ENCODE assay signal across 18 mouse cellular contexts in the genomic region with DNA sequence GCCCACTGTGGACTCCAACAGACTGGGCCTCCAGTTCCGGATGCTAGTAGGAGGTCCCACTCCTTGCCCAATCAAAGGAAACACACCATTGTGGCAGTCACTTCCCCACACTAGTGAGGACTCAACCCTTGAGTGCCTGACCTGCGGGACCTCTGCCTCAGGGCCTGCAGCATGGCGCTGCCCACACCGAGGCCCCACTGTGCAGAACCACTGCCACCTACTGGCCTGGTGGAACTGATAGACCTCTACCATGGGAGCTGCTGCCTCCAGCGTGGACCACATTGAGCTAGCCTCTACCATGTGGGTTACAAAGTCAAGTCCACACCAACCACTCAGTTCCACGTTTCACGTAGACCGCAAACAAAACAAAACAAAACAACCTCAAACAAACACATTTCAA. TPM values are rescaled to one million over a fixed set of nuclear protein-coding genes. Genes with fewer than 3 reads are reported as not detected.
A peak's percentile ranks its signal among the peaks of the same experiment; 100 is the strongest.
DNase-seq lines count a peak whose midpoint lies in the region; ATAC-seq and TF ChIP-seq lines count a peak whose summit lies in the region.
"Had no signal": no experiment of that assay in that cellular context is flagged by ENCODE, and none has a peak within 500 bp of the region (broad histone marks: within the 10 kb centered on the region; RNA-seq: fewer than 3 reads in every experiment).

No protein-coding gene starts in this region.

- no peak overlapping the region for H3K4me3 ChIP-seq in liver, embryonic 11.5 days (ENCODE audit: low read depth, low read length)
- H3K4me3 ChIP-seq in ES-Bruce4 (ENCODE audit: low read depth, low read length): no peak overlapping the region
- H3K4me3 ChIP-seq: embryonic facial prominence, embryonic 15.5 days; heart, embryonic 13.5 days; layer of hippocampus, adult 2 months; midbrain, embryonic 12.5 days had no signal

- ATAC-seq in liver, embryonic 11.5 days (replicated peaks; ENCODE audit: low FRiP score): no peak; the same call in 1 of the 2 replicates
- ATAC-seq in granulocyte monocyte progenitor cell, adult 5-6 weeks (replicated peaks; ENCODE audit: poor library complexity, severe bottlenecking): peak; percentile 76
- ATAC-seq: activated CD4-positive, CD25-positive, alpha-beta regulatory T cell, adult 4 months had no signal

- WGBS in liver, embryonic 11.5 days: 73% methylated on average over 8 of the region's 8 CpGs

- H3K36me3 ChIP-seq in liver, embryonic 11.5 days (ENCODE audit: control insufficient read depth, insufficient read depth, low read length): no peaks in the 10 kb centered on the region
- H3K36me3 ChIP-seq in ES-Bruce4 (ENCODE audit: control insufficient read depth, insufficient read depth, low read length, poor library complexity, severe bottlenecking): no peaks in the 10 kb centered on the region
- H3K36me3 ChIP-seq: embryonic facial prominence, embryonic 15.5 days; heart, embryonic 13.5 days; midbrain, embryonic 12.5 days had no signal

- no peak for TF ChIP-seq EP300 in ES-Bruce4 (IDR thresholded peaks at IDR 0.05; ENCODE audit: insufficient read depth, low read depth, low read length)

- no peak overlapping the region for H3K4me2 ChIP-seq in liver, embryonic 11.5 days
- H3K4me2 ChIP-seq: embryonic facial prominence, embryonic 15.5 days; heart, embryonic 13.5 days; midbrain, embryonic 12.5 days had no signal

- peak; percentile 83 for TF ChIP-seq CTCF in ES-Bruce4 (IDR thresholded peaks at IDR 0.05; ENCODE audit: low read depth, low read length)

- H3K9ac ChIP-seq in liver, embryonic 11.5 days (ENCODE audit: low read depth, low read length): no peak overlapping the region
- H3K9ac ChIP-seq in ES-Bruce4 (ENCODE audit: low read depth, poor library complexity, severe bottlenecking): no peak overlapping the region
- H3K9ac ChIP-seq: embryonic facial prominence, embryonic 15.5 days; heart, embryonic 13.5 days; midbrain, embryonic 12.5 days had no signal

- no peaks in the 10 kb centered on the region for H3K4me1 ChIP-seq in liver, embryonic 11.5 days (replicated peaks; ENCODE audit: control insufficient read depth, insufficient read depth, low read length)
- H3K4me1 ChIP-seq in ES-Bruce4 (ENCODE audit: control insufficient read depth, insufficient read depth, low read length): no peaks in the 10 kb centered on the region
- H3K4me1 ChIP-seq: embryonic facial prominence, embryonic 15.5 days; heart, embryonic 13.5 days; midbrain, embryonic 12.5 days had no signal

- H3K27ac ChIP-seq in liver, embryonic 11.5 days (ENCODE audit: low read depth, low read length): no peak overlapping the region
- no peak overlapping the region for H3K27ac ChIP-seq in ES-Bruce4 (ENCODE audit: insufficient read depth, low read length)
- H3K27ac ChIP-seq: embryonic facial prominence, embryonic 15.5 days; heart, embryonic 13.5 days; layer of hippocampus, adult 2 months; midbrain, embryonic 12.5 days had no signal

- peak; percentile 17 for DNase-seq in liver
- DNase-seq in liver, embryonic 11.5 days (ENCODE audit: low spot score): no peak
- DNase-seq in 3134 (ENCODE audit: extremely low read depth, insufficient read length, low spot score): peak; percentile 9
- no peak for DNase-seq in adipocyte (ENCODE audit: low spot score)
- no peak for DNase-seq in cerebellum, adult 18-20 months
- DNase-seq in adrenal gland, postnatal 25 days: no peak
- DNase-seq: cerebellum, postnatal 10 days; gastrocnemius, postnatal 25 days; kidney, adult 2 months; lung, adult 2 months; right cerebral cortex, postnatal 14 days had no signal

- H3K27me3 ChIP-seq in liver, embryonic 11.5 days (replicated peaks; ENCODE audit: control insufficient read depth, insufficient read depth, low read length): no peaks in the 10 kb centered on the region
- no peaks in the 10 kb centered on the region for H3K27me3 ChIP-seq in ES-Bruce4 (ENCODE audit: control insufficient read depth, insufficient read depth, low read length, poor library complexity, severe bottlenecking)
- H3K27me3 ChIP-seq: embryonic facial prominence, embryonic 15.5 days; heart, embryonic 13.5 days; midbrain, embryonic 12.5 days had no signal

- TF ChIP-seq POLR2A in ES-Bruce4 (IDR thresholded peaks at IDR 0.05; ENCODE audit: insufficient read depth, low read length): no peak

- H3K9me3 ChIP-seq in liver, embryonic 11.5 days (ENCODE audit: control insufficient read depth, low read length): no peaks in the 10 kb centered on the region
- H3K9me3 ChIP-seq in ES-Bruce4 (replicated peaks; ENCODE audit: control insufficient read depth, insufficient read depth, low read length, poor library complexity, severe bottlenecking): no peaks in the 10 kb centered on the region
- H3K9me3 ChIP-seq: embryonic facial prominence, embryonic 15.5 days; heart, embryonic 13.5 days; midbrain, embryonic 12.5 days had no signal

RNA-seq across cellular contexts. Expression of a gene that starts 55.4 kb away (rescaled TPM):
- polyA plus RNA-seq in liver, embryonic 11.5 days (2014; fragmentation: Nextera tagmentation; extraction: Ambion mirVana): 8.4 and 11.3 TPM in 2 replicates
- polyA plus RNA-seq in ES-Bruce4 (2011; ENCODE audit: insufficient read depth, insufficient read length, low read depth, missing spikeins): 27.3 and 29.9 TPM in 2 replicates
- total RNA-seq in granulocyte monocyte progenitor cell, adult 5-6 weeks (2014; fragmentation: Nextera tagmentation): 2.4 TPM in 1 of 2 replicates, not detected in the other
- total RNA-seq in granulocyte monocyte progenitor cell, adult 5-6 weeks (2017): not detected in 2 replicates
- total RNA-seq in adrenal gland, postnatal 25 days (2021): 0.24 TPM in 1 of 2 replicates, not detected in the other

Comparison
In these comparisons a context has a peak if more than half of its experiments do, and no peak if none do; other contexts are left out.
1. DNase-seq: peak in liver (single experiment) and 3134 (single experiment); none in liver, embryonic 11.5 days (single experiment), adipocyte (single experiment), cerebellum, adult 18-20 months (0 of 2) and adrenal gland, postnatal 25 days (single experiment).